Comparison of ENCODE assay signal across 15 mouse cellular contexts in genomic region chr14:21251386-21251785, GRCm38 (mm10).
DNase-seq lines count a peak whose midpoint lies in the region; ATAC-seq lines count a peak whose summit lies in the region.
"Had no signal": no experiment of that assay in that cellular context is flagged by ENCODE, and none has a peak within 500 bp of the region (broad histone marks: within the 10 kb centered on the region; RNA-seq: fewer than 3 reads in every experiment).

No protein-coding gene starts in this region.

- H3K9me3 ChIP-seq in forebrain, embryonic 10.5 days = no peaks in the 10 kb centered on the region
- H3K9me3 ChIP-seq in forebrain, embryonic 16.5 days (ENCODE audit: control insufficient read depth, low read length) = no peaks in the 10 kb centered on the region
- H3K9me3 ChIP-seq in limb, embryonic 12.5 days = no peaks in the 10 kb centered on the region
- no peaks in the 10 kb centered on the region for H3K9me3 ChIP-seq in neural tube, embryonic 15.5 days (replicated peaks)
- H3K9me3 ChIP-seq: heart, embryonic 13.5 days; stomach, embryonic 15.5 days had no signal

- no peak overlapping the region for H3K4me3 ChIP-seq in forebrain, embryonic 10.5 days
- H3K4me3 ChIP-seq in forebrain, embryonic 16.5 days (replicated peaks; ENCODE audit: low read length) = no peak overlapping the region
- H3K4me3 ChIP-seq in limb, embryonic 12.5 days (replicated peaks) = no peak overlapping the region
- H3K4me3 ChIP-seq in neural tube, embryonic 15.5 days (replicated peaks) = no peak overlapping the region
- H3K4me3 ChIP-seq: heart, embryonic 13.5 days; left cerebral cortex, adult 2 months; stomach, embryonic 15.5 days had no signal

- H3K27ac ChIP-seq in forebrain, embryonic 10.5 days = peak overlapping the region; percentile 88
- H3K27ac ChIP-seq in forebrain, embryonic 16.5 days (ENCODE audit: low read length) = peak overlapping the region; percentile 62
- H3K27ac ChIP-seq in limb, embryonic 12.5 days = peak overlapping the region; percentile 78
- no peak overlapping the region for H3K27ac ChIP-seq in neural tube, embryonic 15.5 days (replicated peaks)
- H3K27ac ChIP-seq: left cerebral cortex, adult 2 months; stomach, embryonic 15.5 days had no signal

- H3K9ac ChIP-seq in forebrain, embryonic 16.5 days (replicated peaks; ENCODE audit: low read depth, low read length) = no peak overlapping the region
- H3K9ac ChIP-seq in limb, embryonic 12.5 days (replicated peaks) = no peak overlapping the region
- H3K9ac ChIP-seq in neural tube, embryonic 15.5 days (replicated peaks) = no peak overlapping the region
- H3K9ac ChIP-seq: heart, embryonic 13.5 days; stomach, embryonic 15.5 days had no signal

- H3K4me2 ChIP-seq in forebrain, embryonic 16.5 days (ENCODE audit: low read length) = no peak overlapping the region
- H3K4me2 ChIP-seq in limb, embryonic 12.5 days = no peak overlapping the region
- no peak overlapping the region for H3K4me2 ChIP-seq in neural tube, embryonic 15.5 days
- H3K4me2 ChIP-seq: liver, embryonic 11.5 days; stomach, embryonic 15.5 days had no signal

- DNase-seq in forebrain, embryonic 10.5 days (ENCODE audit: extremely low spot score, low spot score) = no peak
- DNase-seq in gastrocnemius, postnatal 36 days = no peak
- DNase-seq in ovary, postnatal 14 days (ENCODE audit: low spot score) = no peak
- DNase-seq in thymus, adult 18-20 months = no peak
- DNase-seq: adrenal gland, postnatal 14 days; cerebellum, adult 11-12 months; kidney, postnatal 4 days; lung, postnatal 14 days had no signal

- no peaks in the 10 kb centered on the region for H3K27me3 ChIP-seq in forebrain, embryonic 10.5 days (ENCODE audit: poor library complexity, severe bottlenecking)
- H3K27me3 ChIP-seq in forebrain, embryonic 16.5 days (replicated peaks; ENCODE audit: control insufficient read depth, insufficient read depth, low read length) = no peaks in the 10 kb centered on the region
- H3K27me3 ChIP-seq in limb, embryonic 12.5 days = no peaks in the 10 kb centered on the region
- no peaks in the 10 kb centered on the region for H3K27me3 ChIP-seq in neural tube, embryonic 15.5 days (replicated peaks)
- H3K27me3 ChIP-seq: heart, embryonic 13.5 days; stomach, embryonic 15.5 days had no signal

- H3K36me3 ChIP-seq in forebrain, embryonic 10.5 days (replicated peaks) = no peaks in the 10 kb centered on the region
- H3K36me3 ChIP-seq in forebrain, embryonic 16.5 days (ENCODE audit: control insufficient read depth, insufficient read depth) = no peaks in the 10 kb centered on the region
- H3K36me3 ChIP-seq in limb, embryonic 12.5 days = no peaks in the 10 kb centered on the region
- H3K36me3 ChIP-seq in neural tube, embryonic 15.5 days = no peaks in the 10 kb centered on the region
- H3K36me3 ChIP-seq: heart, embryonic 13.5 days; stomach, embryonic 15.5 days had no signal

- ATAC-seq in forebrain, embryonic 16.5 days = no peak
- no peak for ATAC-seq in limb, embryonic 12.5 days (ENCODE audit: insufficient number of reproducible peaks, insufficient read depth, low FRiP score, low TSS enrichment, low read depth)
- ATAC-seq in neural tube, embryonic 15.5 days (ENCODE audit: low FRiP score) = peak; percentile 26; the same call in 1 of the 2 replicates

- H3K4me1 ChIP-seq in forebrain, embryonic 10.5 days = peaks cover 60% of the 10 kb centered on the region
- H3K4me1 ChIP-seq in forebrain, embryonic 16.5 days (replicated peaks; ENCODE audit: control insufficient read depth, insufficient read depth, low read length) = peaks cover 19% of the 10 kb centered on the region
- peaks cover 29% of the 10 kb centered on the region for H3K4me1 ChIP-seq in limb, embryonic 12.5 days (replicated peaks)
- H3K4me1 ChIP-seq in neural tube, embryonic 15.5 days = peaks cover 23% of the 10 kb centered on the region
- H3K4me1 ChIP-seq: stomach, embryonic 15.5 days had no signal

- intact Hi-C loops in gastrocnemius, postnatal 36 days (cut with DNase I) = no loop called here

- WGBS in forebrain, embryonic 10.5 days = 69% methylated on average over 5 of the region's 5 CpGs
- 26% methylated on average over 5 of the region's 5 CpGs for WGBS in forebrain, embryonic 16.5 days
- whole genome bisulfite sequencing in limb, embryonic 12.5 days = 53% methylated on average over 5 of the region's 5 CpGs
- WGBS in neural tube, embryonic 15.5 days = 21% methylated on average over 5 of the region's 5 CpGs
